Mouse (Mus musculus) intestine, postnatal 0 days (tissue): Measurements from ENCODE around the gene Pygl. TPM values are rescaled to one million over a fixed set of nuclear protein-coding genes. Genes with fewer than 3 reads are reported as not detected.

Experiments
- ATAC-seq: fragments of 200-750 bp; cut with Nextera tagmentation; 2 replicates; pipeline ENCODE4 v1.8.0; 2017; ENCODE audit warnings: mild to moderate bottlenecking, moderate TSS enrichment, moderate library complexity
- H3K27ac ChIP-seq: fragments of 300-500 bp; sonication (generic); 2 replicates; pipeline ENCODE4 v1.5.1; 2014; ENCODE audit warnings: mild to moderate bottlenecking, low read depth, low read length, moderate library complexity
- H3K27me3 ChIP-seq: fragments of 300-500 bp; sonication (generic); replicated peaks from 2 replicates; pipeline ENCODE4 v1.6.1; 2014; ENCODE audit warnings: low read length, mixed read lengths; ENCODE audit not compliant: control insufficient read depth, insufficient read depth
- H3K36me3 ChIP-seq: fragments of 300-500 bp; sonication (generic); 2 replicates; pipeline ENCODE4 v1.6.1; 2014; ENCODE audit warnings: mild to moderate bottlenecking, moderate library complexity; ENCODE audit not compliant: control insufficient read depth, insufficient read depth
- H3K4me1 ChIP-seq: fragments of 300-500 bp; sonication (generic); replicated peaks from 2 replicates; pipeline ENCODE4 v1.6.1; 2014; ENCODE audit warnings: antibody characterized with exemption, low read length, mixed read lengths; ENCODE audit not compliant: control insufficient read depth, insufficient read depth
- H3K4me2 ChIP-seq: fragments of 300-500 bp; sonication (generic); replicated peaks from 2 replicates; pipeline ENCODE4 v1.6.1; 2014; ENCODE audit warnings: low read depth, mild to moderate bottlenecking, moderate library complexity
- H3K4me3 ChIP-seq: fragments of 300-500 bp; sonication (generic); 2 replicates; pipeline ENCODE4 v1.5.1; 2014; ENCODE audit warnings: low read depth, low read length
- H3K9ac ChIP-seq: fragments of 300-500 bp; sonication (generic); 2 replicates; pipeline ENCODE4 v1.6.1; 2014; ENCODE audit warnings: mild to moderate bottlenecking, low read depth, low read length
- H3K9me3 ChIP-seq: fragments of 300-500 bp; sonication (generic); 2 replicates; pipeline ENCODE4 v1.6.1; 2016; ENCODE audit warnings: mixed run types; ENCODE audit not compliant: control insufficient read depth
- CTCF ChIP-seq: sonication (generic); IDR thresholded peaks from 2 replicates; pipeline ENCODE4 v1.5.1; 2016; ENCODE audit warnings: low read depth, mild to moderate bottlenecking, control low read depth, antibody characterized with exemption, moderate library complexity
- WGBS: fragments of 180-500 bp; shearing (Covaris S2); extraction: QIAGEN DNeasy Blood & Tissue Kit; methylation state at CpG from one replicate; pipeline ENCODE4 v1.1.7; 2014; 5-methylcytosine and 5-hydroxymethylcytosine counted together
- polyA plus RNA-seq: library from polyadenylated mRNA; unstranded; fragments of >200 nt; fragmentation: Nextera tagmentation; extraction: Ambion mirVana; gene quantifications from 2 replicates; pipeline ENCODE4 v1.2.1, GENCODE M21; 2015

Pygl gene
- polyA plus RNA-seq, 1 experiment from 2014 or later, result 8.1 TPM

DNA sequence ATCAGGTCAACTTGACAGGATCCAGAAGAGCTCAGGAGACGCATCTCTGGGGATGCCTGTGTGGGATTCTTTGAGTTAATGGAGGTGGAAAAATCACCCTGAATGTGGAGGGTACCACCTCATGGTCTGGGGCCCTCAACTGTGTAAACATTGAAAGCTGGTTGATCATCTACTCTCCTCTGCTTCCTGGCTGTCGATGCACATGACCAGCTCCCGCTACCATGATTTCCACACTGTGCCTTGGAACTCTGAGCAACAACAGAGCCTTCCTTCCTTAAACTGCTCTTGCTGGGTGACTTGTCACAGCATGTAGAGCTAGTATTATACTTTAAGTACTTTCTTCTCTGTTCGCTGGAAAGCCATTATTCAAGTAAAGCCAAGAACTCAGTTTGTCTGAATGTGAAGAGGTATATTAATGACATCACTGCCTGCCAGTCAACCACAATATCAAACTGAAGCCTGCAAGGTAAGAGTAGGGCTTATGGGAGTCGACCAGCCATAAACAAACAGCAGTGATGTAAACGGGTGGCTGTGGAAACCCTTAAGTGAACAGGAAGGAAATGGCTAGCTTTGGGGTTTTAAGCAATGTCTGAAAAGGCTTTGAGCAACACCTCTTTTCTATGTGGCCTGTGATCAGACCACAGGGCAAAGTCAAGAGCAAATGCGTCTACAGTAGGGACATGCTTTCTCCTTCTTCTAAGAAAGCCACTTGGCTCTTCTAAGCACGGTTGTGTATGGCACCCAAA is 12.3 kb downstream of the Pygl start:
- 63% methylated on average over 8 of the region's 8 CpGs for WGBS
- H3K4me2 ChIP-seq, result no peak overlapping the region
- H3K36me3 ChIP-seq, result no peaks in the 10 kb centered on the region; the same call in 1 of the 2 replicates
- ATAC-seq, result no peak
- H3K9ac ChIP-seq, result no peak overlapping the region
- no peaks in the 10 kb centered on the region for H3K9me3 ChIP-seq
- no peak overlapping the region for H3K4me3 ChIP-seq
- no peaks in the 10 kb centered on the region for H3K4me1 ChIP-seq
- H3K27me3 ChIP-seq, result no peaks in the 10 kb centered on the region
- no peak overlapping the region for H3K27ac ChIP-seq
- TF ChIP-seq CTCF, result no peak

DNA sequence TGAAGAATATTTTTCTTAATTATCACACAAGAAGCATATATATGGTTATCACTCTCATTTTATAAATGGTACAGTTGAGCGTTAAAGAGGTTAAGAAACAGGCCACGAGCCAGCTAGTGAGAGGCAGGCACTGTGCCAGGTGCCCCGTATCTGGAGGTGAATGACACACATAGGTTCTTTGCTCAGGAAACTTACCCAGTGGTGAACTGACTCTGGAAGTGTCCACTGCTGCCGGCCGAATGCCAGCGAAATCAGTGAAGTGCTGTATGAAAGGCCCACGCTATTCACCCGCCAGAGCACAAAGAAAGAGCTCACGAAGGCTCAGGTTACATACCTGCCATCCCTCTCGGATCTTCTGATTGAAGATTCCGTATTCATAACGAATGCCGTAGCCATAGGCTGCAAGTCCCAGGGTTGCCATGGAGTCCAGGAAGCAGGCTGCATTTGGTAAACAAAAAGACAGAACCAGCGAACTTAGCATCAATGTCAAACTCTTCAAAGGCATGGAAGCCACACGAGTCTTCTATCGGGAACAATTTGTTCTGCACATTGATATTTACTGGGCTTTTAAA is 15.0 kb downstream of the Pygl start:
- H3K27me3 ChIP-seq, result no peaks in the 10 kb centered on the region
- no peak overlapping the region for H3K4me2 ChIP-seq
- no peak for TF ChIP-seq CTCF
- no peak overlapping the region for H3K4me3 ChIP-seq
- H3K9me3 ChIP-seq, result no peaks in the 10 kb centered on the region
- 75% methylated on average over 16 of the region's 16 CpGs for WGBS
- H3K27ac ChIP-seq, result no peak overlapping the region
- no peak for ATAC-seq
- H3K4me1 ChIP-seq, result no peaks in the 10 kb centered on the region
- H3K9ac ChIP-seq, result no peak overlapping the region
- no peaks in the 10 kb centered on the region; the same call in 1 of the 2 replicates for H3K36me3 ChIP-seq

DNA sequence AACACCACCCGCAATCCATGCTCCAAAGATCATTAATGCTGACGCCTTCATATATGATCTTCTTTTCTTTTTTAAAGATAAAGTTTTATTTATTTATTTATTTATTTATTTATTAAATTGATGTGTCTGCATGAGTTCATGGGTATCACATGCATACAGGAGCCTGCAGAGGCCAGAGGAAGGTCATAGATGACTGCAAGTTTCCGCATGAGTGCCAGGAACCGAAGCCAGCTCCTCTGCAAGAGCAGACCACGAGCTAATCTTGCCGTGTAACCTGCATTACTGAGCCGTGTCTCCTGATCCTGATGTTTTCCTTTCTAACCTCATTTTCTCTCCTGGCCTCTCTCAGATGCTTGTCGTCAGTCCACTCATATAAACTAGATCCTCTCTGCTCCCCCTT is 17.0 kb downstream of the Pygl start:
- Histone ChIP-seq H3K9ac (no peak overlapping the region), H3K4me2 (no peak overlapping the region), H3K27ac (no peak overlapping the region), H3K4me1 (no peaks in the 10 kb centered on the region), H3K27me3 (no peaks in the 10 kb centered on the region), H3K9me3 (no peaks in the 10 kb centered on the region), H3K4me3 (no peak overlapping the region), H3K36me3 (no peaks in the 10 kb centered on the region)
- no peak for ATAC-seq
- 84% methylated on average over 8 of the region's 8 CpGs for WGBS
- no peak for TF ChIP-seq CTCF

DNA sequence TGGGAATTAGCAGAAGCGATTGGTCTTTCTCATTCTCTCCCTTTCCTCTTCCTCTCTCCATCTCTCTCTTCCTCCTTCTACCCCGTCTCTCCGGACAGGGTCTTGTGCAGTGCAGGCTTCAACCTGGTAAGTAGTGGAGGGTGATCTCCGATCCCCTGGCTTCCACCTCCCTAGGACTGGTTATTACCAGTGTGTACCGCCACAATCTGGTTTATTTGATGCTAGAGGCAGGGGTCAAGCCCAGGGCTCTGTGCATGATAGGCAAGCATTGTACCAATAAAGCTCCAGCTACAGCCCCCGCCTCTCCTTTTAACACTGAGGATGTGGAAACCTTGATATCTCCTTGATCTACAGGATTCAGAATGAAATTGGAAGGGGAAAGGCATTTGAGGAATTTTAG is 17.7 kb downstream of the Pygl start:
- Histone ChIP-seq H3K36me3 (no peaks in the 10 kb centered on the region), H3K27ac (no peak overlapping the region), H3K4me3 (no peak overlapping the region), H3K4me2 (no peak overlapping the region), H3K9me3 (no peaks in the 10 kb centered on the region), H3K27me3 (no peaks in the 10 kb centered on the region), H3K9ac (no peak overlapping the region), H3K4me1 (no peaks in the 10 kb centered on the region)
- TF ChIP-seq CTCF, result no peak
- WGBS, result 88% methylated on average over 6 of the region's 6 CpGs
- no peak for ATAC-seq

DNA sequence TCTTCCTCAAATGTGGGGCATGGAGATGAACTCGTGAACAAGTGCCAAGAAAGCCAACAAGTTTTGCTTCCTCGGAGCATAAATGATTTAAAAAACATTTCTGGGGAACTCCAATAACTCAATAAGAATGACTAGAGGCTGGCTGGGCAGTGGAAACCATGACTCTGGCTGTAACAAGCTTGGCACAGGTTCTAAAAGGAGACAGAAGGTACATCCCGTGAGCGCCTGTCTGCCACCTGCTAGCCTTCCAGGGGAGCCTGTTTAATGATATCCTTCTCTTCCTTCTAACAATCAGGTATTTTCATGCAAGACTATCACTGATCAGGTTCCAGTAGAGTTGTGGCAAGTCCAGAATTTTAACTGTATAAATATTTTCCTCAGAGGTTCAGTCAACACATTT is 18.8 kb downstream of the Pygl start:
- Histone ChIP-seq H3K36me3 (no peaks in the 10 kb centered on the region), H3K4me1 (no peaks in the 10 kb centered on the region), H3K4me2 (no peak overlapping the region), H3K27ac (no peak overlapping the region), H3K4me3 (no peak overlapping the region), H3K27me3 (no peaks in the 10 kb centered on the region), H3K9ac (no peak overlapping the region), H3K9me3 (no peaks in the 10 kb centered on the region)
- WGBS, result 87% methylated on average over 4 of the region's 4 CpGs
- no peak for ATAC-seq
- no peak for TF ChIP-seq CTCF

DNA sequence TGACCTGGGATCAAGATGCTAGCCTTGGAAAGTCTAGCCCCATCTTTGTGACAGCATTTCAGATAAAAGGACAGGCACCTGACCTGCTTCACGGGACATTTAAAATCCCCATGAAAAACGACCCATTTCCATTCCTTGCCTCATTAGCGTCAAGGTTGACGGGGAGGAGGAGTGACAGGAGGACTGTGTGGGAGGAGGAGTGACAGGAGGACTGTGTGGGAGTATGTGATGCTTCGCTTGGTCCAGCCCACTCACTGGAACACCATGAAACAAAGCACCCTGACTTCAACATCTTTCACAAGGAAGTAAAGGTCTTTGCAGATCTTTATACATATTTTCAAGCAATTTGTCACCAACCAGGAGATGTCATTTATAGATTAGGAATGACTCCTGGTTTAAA is 23.1 kb downstream of the Pygl start:
- no peaks in the 10 kb centered on the region for H3K27me3 ChIP-seq
- no peak overlapping the region for H3K9ac ChIP-seq
- no peaks in the 10 kb centered on the region for H3K4me1 ChIP-seq
- ATAC-seq, result no peak
- no peak overlapping the region for H3K4me3 ChIP-seq
- 0 out of 2 replicates have a peak, but pooled peaks cover 6% of the 10 kb centered on the region for H3K36me3 ChIP-seq
- H3K27ac ChIP-seq, result no peak overlapping the region
- no peak overlapping the region for H3K4me2 ChIP-seq
- H3K9me3 ChIP-seq, result no peaks in the 10 kb centered on the region
- 70% methylated on average over 5 of the region's 5 CpGs for WGBS
- TF ChIP-seq CTCF, result no peak
